Mouse (Mus musculus) embryonic stem cell, embryonic (primary cell): ENCODE data around the gene Zic5.

ENCODE experiments used
- CTCF ChIA-PET, 4 experiments: fragments of 300-600 bp in 2 of 4; fragments of 350-600 bp in 2 of 4; sonication (Branson Sonifier 250); formaldehyde crosslinking; loops; one replicate each; lab custom pipeline; 2022; ENCODE audit warnings: inconsistent platforms in 2 of 4; lab: Charles Lee
- POLR2A ChIA-PET, 4 experiments: fragments of 300-600 bp in 2 of 4; fragments of 350-600 bp in 2 of 4; sonication (Branson Sonifier 250); formaldehyde crosslinking; loops; one replicate each; lab custom pipeline; 2022; ENCODE audit warnings: antibody characterized with exemption in 4 of 4, inconsistent platforms in 1 of 4; lab: Charles Lee

The Zic5 gene

DNA sequence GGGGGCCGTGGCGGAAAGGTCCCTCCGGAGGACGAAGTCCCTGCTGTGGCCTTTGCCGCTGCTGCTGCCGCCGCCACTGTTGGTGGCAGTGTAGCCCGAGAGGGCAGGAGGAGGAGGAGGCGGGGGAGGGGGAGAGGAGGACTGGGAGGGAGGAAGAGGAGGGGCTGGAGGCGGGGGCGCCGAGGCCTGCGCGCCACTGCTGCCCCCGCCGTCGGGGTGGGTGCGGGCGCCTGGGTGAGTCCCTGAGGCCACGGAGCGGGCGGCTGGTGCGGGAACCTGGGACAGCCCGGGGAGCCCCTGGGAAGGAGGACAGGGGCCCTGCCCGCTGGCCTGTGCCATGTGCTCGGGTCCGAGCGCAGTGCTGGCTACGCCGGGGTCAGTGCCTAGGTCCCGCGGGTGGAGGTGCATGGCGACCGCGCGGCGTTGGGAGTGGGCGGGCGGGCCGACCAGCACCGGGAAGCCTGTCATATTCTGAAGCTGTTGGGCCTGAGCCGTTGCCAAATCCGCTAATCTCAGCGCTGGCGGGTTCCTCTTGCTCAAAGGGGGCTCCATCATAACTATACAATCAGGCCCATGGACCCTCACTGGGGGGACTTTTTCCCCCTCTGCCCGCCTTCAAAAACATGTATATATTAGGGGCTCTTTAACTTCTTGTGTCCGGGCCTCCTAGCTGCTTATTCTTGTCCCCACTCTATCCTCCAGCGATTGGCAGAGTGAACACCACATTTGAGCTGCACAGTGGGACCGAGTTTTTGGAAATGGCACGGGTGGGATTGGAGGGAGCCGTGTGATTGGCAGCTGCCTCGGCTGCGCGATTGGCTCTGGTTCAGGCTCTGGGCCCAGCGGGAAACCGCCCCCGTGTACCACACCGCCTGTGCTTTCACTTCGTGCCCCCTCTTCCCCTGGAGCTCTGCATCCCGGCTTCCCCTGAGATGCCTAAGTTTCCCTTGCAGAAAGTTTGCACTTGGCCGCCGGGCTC, at the start of gene Zic5:
Gene Zic5, minus strand, starts transcription at position 915 of the 979 bp plus-strand sequence.
- ChIA-PET POLR2A (interaction anchor here (0.5 to 8.9 kb wide), 87 partner anchors 8 to 535 kb away, joined by 3 to 230 read pairs (median 4); partner anchors contain the start of genes Zic2 (in 4 of the 4), Gm10837 (in 3 of the 4), Gm5089 (in 2 of the 4) and Clybl (in 1 of the 4)), CTCF (interaction anchor here (0.5 to 1.4 kb wide), 7 partner anchors 9 to 221 kb away, joined by 3 to 12 read pairs (median 4); partner anchors contain the start of gene Zic2 (in 1 of the 4))

GRCm38 (mm10) chr14:122513511-122514036, 48.1 kb upstream of the Zic5 start:
- ChIA-PET POLR2A (no interaction called here), CTCF (interaction anchor here in 2 of 4 experiments (0.6 to 0.7 kb wide), 2 partner anchors 35 to 72 kb away, joined by 3 to 4 read pairs; no protein-coding TSS in a partner anchor)

DNA sequence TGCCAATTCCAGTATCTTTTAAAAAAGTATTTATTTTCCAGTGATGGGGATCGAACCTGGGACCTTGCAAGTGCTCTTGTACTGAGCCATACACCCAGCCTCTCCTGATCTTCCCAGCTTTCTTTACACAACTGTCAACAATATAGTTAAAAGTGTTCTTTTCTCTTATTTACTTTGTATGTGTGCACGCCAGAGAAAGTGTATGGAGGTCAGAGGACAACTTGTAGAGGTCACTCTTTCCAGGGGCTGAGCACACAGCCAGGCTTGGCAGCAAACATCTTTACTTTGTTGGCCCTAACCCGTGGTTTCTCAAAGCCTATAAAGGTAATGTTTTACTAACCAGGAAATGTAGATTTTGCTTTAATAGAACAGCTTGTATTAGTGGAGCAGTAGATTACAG, 46.0 kb upstream of the Zic5 start:
- ChIA-PET POLR2A (interaction anchor here in 3 of 4 experiments (0.5 to 0.7 kb wide), 3 partner anchors 10 to 1005 kb away, joined by 3 read pairs; no protein-coding TSS in a partner anchor), CTCF (no interaction called here)

DNA sequence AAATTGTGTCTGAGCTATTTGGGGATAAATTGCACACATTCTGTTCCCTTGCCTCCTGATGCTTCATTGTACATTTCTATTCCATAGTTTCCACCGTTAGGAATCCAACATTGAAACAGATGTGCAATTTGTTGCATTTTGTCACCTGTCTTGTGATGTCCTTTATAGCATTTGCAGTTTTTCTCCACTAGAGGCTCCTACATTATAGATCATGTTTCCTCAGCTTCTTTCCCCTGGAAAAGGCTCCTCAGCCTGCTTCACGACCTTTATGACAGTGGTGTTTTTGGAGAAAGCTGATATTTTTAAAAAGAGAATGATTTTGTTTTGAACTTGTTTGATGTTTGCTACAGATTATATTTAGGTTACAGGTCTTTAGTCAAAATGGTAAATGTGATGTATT, 43.6 kb upstream of the Zic5 start:
- ChIA-PET POLR2A (interaction anchor here in 2 of 4 experiments (0.6 to 1.6 kb wide), 2 partner anchors 41 to 639 kb away, joined by 3 to 4 read pairs; no protein-coding TSS in a partner anchor), CTCF (interaction anchor here in 1 of 4 experiments (0.5 kb wide), 1 partner anchor 30 kb away, joined by 3 read pairs; no protein-coding TSS in a partner anchor)

- POLR2A ChIA-PET, result interaction anchor here in 1 of 4 experiments (0.9 to 3.9 kb wide), 2 partner anchors 16 to 42 kb away, joined by 3 to 41 read pairs; partner anchors contain the start of genes Pcca and Zic2
Observed at GRCm38 (mm10) chr14:122492015-122492414, 26.5 kb upstream of the Zic5 start.

GRCm38 (mm10) chr14:122491521-122491920, 26.0 kb upstream of the Zic5 start:
- ChIA-PET CTCF (interaction anchor here in 1 of 4 experiments (0.8 kb wide), 1 partner anchor 11 kb away, joined by 4 read pairs; no protein-coding TSS in a partner anchor), POLR2A (interaction anchor here in 2 of 4 experiments (0.8 to 3.9 kb wide), 11 partner anchors 11 to 103 kb away, joined by 3 to 41 read pairs (median 7); partner anchors contain the start of genes Pcca (in 2 of the 2), Zic2 (in 2 of the 2) and Zic5 (in 1 of the 2))

More at GRCm38 (mm10) chr14:122492015-122492414, 26.5 kb upstream of the Zic5 start:
- CTCF ChIA-PET, result no interaction called here

DNA sequence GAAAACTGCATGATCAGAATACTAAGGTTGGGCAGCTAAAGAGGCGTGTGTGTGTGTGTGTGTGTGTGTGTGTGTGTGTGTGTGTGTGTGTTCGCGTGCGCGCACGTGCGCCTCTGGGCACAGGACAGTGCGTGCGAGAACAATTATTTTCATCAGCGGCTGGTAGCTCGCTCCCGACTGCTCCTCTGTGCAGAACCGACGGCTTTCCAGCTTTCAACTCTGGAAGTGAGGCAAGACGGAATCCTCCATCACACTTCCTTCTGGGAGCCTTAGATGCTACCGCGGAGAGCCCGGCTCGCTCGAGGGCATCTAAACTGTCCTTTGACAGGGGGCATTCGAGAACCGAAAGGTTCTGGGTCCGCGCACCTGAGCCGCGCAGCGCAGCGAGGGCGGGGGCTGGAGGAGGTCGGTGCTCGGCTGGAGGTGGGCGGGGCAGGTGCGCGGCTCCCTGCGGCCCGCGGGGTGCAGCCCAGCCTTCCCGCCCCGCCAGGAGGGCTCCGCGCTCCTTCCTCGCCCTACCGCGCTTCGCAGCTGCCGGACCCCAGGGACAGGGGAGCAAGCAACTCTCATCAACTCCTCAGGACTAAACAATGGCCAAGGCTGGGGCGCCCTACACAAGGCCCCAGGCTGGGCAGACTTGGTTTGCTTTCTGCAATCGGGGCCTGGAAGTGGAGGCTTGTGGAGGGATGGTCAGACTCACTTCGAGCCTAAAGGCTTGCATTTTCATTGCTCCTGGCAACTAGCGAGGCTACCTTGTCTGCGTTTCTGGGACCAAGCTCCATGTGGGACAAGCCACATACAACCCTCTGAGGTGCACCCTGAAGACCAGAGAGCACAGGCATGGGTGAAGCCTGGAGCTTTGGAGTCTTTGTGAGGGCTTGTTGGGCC, 25.2 kb upstream of the Zic5 start, which contains the start of gene Gm10837:
Gene Gm10837, plus strand, starts transcription at position 146 of the 888 bp plus-strand sequence.
- CTCF ChIA-PET, result interaction anchor here (0.6 to 1.5 kb wide), 9 partner anchors 9 to 836 kb away, joined by 3 to 7 read pairs (median 4); no protein-coding TSS in a partner anchor
- POLR2A ChIA-PET, result interaction anchor here (0.5 to 3.9 kb wide), 34 partner anchors 8 to 408 kb away, joined by 3 to 41 read pairs (median 4); partner anchors contain the start of genes Zic2 (in 3 of the 4), Zic5 (in 3 of the 4) and Pcca (in 2 of the 4)

- ChIA-PET POLR2A (interaction anchor here (0.5 to 3.9 kb wide), 27 partner anchors 9 to 262 kb away, joined by 3 to 41 read pairs (median 5); partner anchors contain the start of genes Zic2 (in 3 of the 4), Zic5 (in 3 of the 4) and Pcca (in 1 of the 4)), CTCF (interaction anchor here (0.6 to 1.5 kb wide), 6 partner anchors 8 to 387 kb away, joined by 4 to 7 read pairs (median 4); no protein-coding TSS in a partner anchor)
Observed at GRCm38 (mm10) chr14:122489686-122490414, 24.4 kb upstream of the Zic5 start.

- POLR2A ChIA-PET, result interaction anchor here in 3 of 4 experiments (0.8 to 3.9 kb wide), 8 partner anchors 8 to 55 kb away, joined by 3 to 41 read pairs (median 8); partner anchors contain the start of genes Zic2 (in 2 of the 3), Gm5089 (in 1 of the 3) and Pcca (in 1 of the 3)
- CTCF ChIA-PET, result interaction anchor here in 1 of 4 experiments (0.7 kb wide), 1 partner anchor 405 kb away, joined by 8 read pairs; no protein-coding TSS in a partner anchor
Observed at GRCm38 (mm10) chr14:122489041-122489440, 23.6 kb upstream of the Zic5 start.

- CTCF ChIA-PET, result interaction anchor here in 2 of 4 experiments (0.7 kb wide), 2 partner anchors 44 to 643 kb away, joined by 3 to 4 read pairs; no protein-coding TSS in a partner anchor
- POLR2A ChIA-PET, result interaction anchor here in 1 of 4 experiments (0.5 to 1.2 kb wide), 3 partner anchors 12 to 196 kb away, joined by 3 read pairs; partner anchors contain the start of gene Zic2
Observed at GRCm38 (mm10) chr14:122487366-122487765, 21.9 kb upstream of the Zic5 start.

DNA sequence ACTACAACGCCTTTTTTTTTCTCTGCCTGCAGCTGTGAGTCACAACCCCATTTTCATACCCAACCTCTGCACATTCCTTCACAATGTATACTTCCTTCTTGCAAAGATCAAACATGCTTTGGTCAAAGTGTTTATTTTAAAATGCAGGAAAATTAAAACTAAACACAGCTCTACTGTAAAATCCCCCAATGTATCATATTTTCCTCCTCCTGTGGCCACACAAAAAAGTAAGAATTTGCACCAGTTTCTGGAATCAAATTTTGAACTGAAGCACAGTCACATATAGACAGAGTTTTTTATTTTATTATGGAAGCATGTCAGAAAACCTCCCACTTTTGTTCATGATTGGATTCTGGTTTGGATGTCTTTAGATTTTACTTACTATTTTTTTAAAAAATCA, 21.1 kb upstream of the Zic5 start:
- POLR2A ChIA-PET, result interaction anchor here in 2 of 4 experiments (0.9 to 1.6 kb wide), 4 partner anchors 9 to 39 kb away, joined by 3 to 7 read pairs (median 4); partner anchors contain the start of gene Zic2 (in 1 of the 2)
- CTCF ChIA-PET, result interaction anchor here in 1 of 4 experiments (0.7 kb wide), 1 partner anchor 644 kb away, joined by 4 read pairs; no protein-coding TSS in a partner anchor

DNA sequence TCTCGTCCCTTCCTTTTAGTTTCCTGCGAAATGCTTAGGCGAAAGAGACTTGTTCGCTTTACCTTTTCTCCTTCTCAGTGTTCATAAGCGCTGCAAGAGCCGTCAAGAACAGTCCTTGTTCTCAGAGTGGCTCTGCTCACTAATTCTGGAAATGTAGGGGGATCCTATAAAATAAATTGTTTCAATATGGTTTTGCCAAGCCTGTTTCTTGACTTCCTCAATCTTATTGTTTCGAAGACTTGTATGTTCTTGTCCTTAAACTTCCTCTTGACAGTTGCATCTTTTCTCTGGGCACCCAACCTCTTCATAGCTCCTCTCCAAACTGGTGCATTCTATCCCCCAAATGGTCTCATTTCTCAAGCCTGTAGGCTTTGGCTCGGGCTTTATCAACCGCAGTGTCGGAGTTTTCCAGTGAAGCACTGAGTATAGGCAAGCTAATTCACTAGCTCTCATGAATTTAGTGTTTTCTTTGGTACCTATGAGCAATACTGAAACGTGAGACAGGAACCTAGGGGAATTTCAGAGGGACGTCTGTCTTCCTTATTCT, 20.2 kb upstream of the Zic5 start:
- ChIA-PET POLR2A (interaction anchor here in 3 of 4 experiments (0.6 to 1.6 kb wide), 5 partner anchors 8 to 135 kb away, joined by 3 to 7 read pairs (median 3); no protein-coding TSS in a partner anchor), CTCF (interaction anchor here in 1 of 4 experiments (0.6 kb wide), 1 partner anchor 531 kb away, joined by 5 read pairs; no protein-coding TSS in a partner anchor)

DNA sequence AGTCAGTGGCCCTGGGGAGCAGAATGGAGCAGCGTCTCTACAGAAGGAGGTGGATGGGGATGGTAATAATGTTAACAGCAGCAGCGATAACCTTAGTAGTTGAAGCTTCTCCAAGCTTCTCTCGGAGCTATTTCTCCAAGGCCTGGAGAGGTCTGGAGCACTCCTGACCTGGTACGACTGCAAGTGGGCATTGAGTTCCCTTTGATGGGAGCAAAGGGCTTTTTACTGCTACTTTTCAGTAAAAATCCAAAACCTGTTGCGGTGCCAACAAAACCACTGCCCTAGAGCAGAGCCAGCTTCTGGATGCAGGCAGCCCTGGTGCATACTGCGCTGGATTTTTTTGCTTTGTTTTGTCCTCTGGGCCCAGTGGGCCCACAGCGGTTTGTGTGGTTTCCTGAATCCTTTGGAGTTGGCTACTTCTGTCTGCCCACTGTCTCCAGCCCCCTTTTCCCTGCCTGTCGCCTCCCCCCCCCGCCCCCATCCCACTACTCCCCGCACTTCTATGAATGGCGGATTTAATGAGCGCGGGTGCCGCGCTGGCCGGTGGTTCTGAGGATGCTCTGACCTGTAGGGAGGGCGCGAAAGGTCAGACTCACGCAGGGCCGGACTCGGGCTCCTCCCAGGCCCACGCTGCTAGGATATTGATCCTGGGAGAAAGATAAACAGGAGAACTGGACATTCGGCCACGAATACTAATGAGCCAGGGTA, 19.5 kb upstream of the Zic5 start:
- CTCF ChIA-PET, result interaction anchor here in 1 of 4 experiments (0.6 kb wide), 1 partner anchor 530 kb away, joined by 5 read pairs; no protein-coding TSS in a partner anchor
- POLR2A ChIA-PET, result interaction anchor here (0.5 to 1.6 kb wide), 8 partner anchors 8 to 391 kb away, joined by 3 to 5 read pairs (median 3); partner anchors contain the start of genes Zic2 (in 1 of the 4) and Zic5 (in 1 of the 4)

DNA sequence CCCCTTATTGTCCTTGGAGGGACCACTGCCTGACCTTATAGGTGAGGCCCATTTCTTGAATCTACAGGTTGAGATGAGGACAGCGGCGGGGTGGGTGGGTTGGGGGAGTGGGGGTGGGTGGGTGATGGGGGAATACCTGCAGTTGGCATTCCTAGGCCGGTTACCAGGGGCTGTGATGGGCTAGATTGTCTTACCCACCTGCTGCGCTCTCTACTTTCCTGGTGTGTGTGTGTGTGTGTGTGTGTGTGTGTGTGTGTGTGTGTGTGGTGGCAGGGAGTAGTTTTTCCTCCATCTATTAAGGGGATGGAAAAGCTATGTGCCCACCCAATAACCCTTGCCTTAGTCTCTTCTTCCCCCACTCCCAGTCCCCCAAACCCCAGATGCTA, 19.0 kb upstream of the Zic5 start:
- ChIA-PET CTCF (no interaction called here), POLR2A (interaction anchor here (0.5 to 1.0 kb wide), 6 partner anchors 9 to 391 kb away, joined by 3 to 5 read pairs (median 3); partner anchors contain the start of genes Zic2 (in 1 of the 4) and Zic5 (in 1 of the 4))
